Mouse (Mus musculus): ENCODE measurements around the gene Sort1.

Sort1 gene

DNA sequence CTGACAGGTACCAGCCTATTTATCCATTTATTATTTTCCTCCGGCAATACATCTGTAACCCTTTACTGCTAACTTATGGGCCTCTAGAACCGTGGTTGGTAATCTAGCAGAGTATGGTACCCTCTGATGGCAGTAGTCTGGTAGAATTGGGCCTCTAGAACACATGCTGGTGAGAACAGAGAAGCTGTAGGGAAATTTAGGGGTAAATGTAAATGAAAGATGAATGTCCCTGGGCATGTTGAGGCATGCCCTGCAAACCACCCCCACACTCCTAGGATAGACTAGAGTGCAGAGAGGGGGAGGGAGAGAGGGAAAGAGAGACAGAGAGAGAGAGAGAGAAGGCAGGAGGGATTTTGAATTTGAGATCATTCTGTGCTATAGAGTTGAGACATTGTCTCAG, 100.5 kb downstream of the Sort1 start:
- no peak for DNase-seq

DNA sequence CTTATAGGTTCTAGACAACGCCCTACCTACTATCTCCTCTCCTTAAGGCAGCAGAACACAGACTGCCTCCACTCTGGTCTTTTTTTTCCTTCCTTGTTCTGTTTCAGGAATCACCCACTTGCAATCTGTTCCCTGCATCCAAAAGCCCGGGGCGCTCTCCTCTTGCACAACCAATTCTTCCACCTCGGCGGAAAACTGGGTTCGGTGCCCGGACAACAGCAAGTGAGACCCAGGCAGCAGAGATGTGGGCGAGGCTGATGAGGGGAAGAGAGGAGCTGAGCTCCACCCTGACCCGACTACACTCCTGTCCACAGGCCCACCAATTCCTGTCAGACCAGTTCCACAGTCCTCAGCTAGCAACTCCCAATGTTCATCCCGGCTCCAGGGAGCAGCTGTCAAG, 102.3 kb downstream of the Sort1 start:
- DNase-seq = no peak

DNA sequence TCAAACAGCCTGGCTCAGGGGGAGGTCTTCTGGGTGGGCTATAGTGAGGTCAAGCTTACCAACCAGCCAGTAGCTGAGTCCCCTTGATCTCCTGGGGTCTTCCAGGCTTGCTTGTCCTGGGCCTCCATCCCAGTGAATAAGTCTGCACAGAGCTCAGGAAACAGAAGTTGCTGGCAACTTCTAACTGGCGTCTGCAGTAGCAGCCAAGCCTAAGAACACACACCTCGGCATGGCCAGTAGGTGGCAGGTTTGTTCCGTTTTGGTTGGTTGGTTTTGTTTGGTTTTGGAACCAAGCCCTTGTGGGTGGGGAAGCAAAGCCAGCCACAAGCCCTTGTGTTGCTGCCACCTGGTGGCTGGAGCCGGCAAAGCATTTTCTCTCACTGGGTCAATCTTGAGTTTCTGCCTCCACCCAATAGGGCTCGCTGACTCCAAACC, 105.2 kb downstream of the Sort1 start:
- peak; percentile 93 to 98 for DNase-seq

DNA sequence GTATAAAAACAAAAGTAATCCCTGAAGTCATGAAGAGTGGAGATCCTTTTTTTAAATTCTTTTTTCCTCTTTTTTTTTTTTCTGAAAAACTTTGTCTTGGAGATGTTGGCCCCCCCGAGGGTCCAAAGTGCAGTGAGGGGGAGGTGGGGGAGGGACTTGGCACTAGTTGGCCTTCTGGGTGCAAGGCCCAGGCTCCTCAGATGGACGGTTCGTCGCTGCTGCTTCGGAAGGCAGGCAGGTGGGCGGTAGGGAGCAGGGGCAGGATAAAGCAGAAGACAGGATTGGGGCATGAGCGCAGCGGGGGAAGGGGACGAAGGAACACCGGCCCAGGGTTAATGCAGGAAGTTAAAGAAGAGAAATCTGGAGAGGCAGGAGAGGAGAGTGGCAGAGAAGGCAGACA, 108.4 kb downstream of the Sort1 start:
- DNase-seq = no peak

DNA sequence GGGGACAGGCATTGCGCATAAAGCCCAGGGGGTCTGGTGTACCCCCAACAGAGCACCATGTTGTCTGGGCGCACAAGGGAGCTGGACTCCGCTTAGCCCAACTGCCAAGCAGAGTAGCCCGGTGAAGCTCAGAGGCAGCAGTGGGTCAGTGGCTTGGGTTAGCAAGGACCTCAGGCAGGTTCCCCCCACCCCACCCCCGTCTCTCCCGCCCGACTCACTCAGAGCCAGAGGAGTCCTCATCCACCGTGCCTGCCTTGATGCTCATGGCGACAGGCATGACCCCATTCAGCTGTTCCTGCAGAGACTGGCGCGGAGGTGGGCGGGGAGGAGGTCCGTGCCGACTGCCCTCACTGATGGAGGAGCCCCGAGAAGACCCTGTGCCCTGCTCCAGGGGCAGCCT, 108.9 kb downstream of the Sort1 start:
- DNase-seq = no peak

DNA sequence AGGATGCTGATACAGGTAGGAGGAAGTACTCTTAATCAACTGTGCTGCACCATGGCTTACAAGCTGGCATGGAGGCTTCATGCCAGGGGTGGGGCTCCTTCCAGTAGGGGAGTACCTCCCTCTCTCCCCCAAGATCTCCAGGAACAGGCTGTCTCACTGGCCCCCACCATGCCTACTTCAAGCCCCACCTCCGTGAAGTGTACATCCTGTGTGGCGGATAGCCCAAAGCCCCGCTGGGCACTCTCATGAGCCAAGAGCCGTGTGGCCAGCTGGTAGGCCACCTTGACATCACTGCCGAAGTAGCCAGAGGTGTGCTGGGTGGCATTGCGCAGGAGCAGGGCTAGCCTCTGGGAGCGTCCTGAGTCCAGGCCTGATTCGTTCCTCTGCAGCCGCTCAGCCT, 114.4 kb downstream of the Sort1 start:
- no peak for DNase-seq

DNA sequence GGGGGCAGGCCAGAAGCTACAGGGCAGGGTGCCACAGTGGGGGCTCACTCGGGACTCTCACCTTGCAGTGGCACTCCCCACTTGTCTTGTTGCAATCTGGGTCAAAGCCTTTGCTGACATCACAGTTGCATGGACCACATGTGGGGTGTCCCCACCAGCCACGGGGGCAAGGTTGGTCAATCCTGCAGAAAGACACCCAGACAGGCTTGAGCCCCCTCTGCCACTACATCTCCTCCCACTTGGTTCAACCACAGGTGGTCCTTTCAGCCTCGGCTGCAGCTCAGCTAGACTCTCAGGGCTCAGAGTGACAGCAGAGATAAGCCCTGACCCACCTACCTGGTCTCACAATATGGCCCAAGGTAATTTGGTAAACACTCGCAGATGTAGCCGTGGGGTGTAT, 116.6 kb downstream of the Sort1 start:
- DNase-seq = no peak

DNA sequence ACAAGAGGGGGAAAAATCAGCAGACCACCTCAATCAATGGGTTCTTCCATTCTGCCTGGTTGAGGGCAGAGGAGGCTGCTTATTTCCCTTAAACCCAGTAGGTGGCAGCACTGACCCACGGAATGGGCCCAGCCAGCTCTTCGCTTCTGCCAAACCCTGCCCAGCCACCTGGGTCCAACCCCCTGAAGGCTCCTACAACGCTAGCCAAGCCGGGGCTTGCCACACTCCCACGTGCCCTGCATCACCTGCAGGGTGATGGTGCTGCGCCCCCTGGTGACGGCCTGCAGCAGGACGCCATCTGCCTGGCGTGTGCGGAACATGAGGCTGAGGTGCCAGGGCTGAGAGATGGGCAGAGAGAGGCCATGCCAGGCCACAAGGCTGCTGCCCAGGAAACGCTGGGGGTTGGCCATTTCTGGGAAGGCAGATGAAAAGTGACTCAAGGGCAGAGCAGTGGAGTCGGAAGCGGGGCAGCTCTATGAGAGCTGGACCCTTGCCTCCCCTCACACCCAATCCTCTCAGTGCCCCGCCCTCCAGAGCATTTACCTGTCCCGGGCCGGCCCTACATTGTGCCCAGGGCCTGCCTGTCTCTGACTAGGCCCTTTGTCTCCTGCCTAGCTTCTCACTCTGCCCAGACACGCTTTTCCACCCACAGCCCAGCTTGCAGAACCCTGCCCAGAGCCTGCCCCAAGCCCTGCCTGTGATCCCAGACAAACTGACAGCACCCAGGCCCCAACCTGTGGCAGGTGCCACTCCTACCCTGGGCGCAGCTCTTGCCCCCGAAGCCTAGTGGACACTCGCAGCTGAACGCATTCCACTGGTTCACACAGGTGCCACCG, 118.0 kb downstream of the Sort1 start:
- peak; percentile 92 to 94 for DNase-seq

DNA sequence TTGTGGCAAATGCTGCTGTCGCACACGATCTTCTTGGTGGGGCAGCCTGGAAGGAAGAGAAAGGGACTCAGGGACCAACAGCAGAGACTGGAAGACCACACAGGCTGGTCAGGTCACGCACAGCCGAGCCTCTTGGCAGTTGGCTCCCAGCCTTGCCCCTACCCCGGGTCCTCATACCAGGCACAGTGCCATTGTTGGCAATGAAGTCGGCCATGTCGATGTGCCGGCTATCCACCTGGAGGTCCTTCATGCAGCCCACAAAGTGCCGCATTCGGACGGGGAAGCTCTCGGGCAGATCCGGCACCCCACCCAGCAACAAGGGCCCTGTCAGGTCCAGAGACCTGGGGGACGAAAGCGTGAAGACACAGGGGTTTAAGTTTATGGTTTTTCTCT, 118.6 kb downstream of the Sort1 start:
- DNase-seq = peak in 1 of 2 experiments; percentile 23

DNA sequence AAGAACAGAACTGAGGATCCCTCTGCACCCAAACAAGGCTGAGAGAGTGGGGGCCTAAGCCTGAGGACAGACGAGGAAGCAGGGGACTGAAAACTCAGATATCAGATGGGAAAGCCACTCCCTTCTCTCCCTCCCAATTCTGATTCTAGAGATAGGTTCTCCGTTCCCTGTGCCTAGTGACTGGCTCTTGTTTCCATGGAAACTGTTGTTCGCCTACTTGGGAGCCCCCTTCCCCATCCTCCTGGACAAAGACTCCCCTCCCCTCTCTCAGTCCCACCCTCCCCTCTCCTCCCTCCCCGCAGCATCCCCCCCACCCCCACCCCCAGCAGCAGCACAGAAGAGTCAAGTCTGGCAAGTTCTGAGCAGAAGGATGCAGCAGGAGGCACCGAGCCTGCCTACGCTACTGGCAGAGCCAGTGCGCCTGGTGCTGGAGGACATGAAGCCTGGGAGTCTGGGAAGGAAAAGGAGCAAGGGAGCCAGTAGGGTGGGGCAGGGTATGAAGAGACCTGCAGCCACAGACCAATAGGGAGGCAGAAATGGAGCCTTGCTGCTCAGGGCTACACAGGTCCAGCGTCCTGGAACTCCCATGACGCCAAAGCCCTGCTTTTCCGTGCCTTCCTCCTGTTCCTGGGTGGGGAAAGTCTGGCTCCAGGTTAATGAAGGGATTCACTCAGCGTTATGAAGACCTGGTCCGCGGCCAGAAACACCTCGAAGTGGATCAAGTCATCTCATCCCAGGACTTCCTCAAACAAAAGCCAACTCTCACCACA, 121.8 kb downstream of the Sort1 start:
- peak in 1 of 2 experiments; percentile 18 for DNase-seq

DNA sequence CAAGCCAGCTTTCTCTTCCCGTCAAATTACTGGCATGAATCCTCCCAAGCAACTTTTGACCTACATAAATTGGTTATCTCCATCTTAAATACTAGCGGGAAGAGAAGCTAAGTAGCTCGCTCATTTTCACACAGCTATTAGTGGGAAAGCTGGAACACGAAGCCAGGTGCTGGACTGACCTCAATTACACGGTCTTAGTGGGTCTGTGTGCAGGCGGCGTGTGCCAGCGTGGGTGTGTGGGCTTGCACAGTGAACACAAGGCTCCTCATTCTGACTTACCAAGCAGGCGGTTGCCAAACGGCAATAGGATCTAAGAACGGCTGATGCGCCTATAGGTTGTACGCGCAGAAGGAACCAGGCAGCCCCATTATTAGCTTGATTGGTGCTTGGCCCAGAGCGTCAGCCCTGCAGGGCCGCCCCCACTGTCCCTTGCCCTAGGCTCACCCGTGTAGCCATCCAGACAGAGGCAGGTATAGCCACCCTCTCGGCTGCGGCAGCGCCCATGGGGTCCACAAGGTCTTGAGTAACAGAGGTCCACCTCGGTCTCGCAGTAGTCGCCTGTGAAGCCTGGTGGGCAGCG, 122.5 kb downstream of the Sort1 start:
- DNase-seq = peak in 1 of 2 experiments; percentile 19

DNA sequence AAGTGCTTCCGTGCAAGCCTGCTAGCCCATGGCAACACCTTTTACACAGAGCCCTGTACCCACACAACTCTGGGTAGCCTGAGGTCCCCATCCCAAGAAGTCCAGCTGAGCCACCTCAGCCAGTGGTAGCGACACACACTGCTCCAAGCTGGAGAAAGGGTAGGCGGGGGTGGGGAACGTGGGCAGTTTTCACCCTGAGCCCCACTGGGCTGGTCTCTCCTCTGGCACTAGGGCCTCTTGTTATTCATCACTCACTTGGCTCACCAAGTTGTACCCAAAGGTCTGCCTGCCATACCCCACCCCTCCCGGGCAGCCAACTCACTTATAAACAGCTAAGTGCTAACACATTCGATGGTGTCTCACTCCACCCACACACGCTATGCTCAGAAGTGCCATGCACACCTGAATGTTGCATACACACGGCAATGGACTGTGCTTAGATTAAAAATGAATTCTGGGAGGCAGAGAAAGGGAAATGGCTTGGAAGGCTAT, 124.7 kb downstream of the Sort1 start:
- no peak for DNase-seq

DNA sequence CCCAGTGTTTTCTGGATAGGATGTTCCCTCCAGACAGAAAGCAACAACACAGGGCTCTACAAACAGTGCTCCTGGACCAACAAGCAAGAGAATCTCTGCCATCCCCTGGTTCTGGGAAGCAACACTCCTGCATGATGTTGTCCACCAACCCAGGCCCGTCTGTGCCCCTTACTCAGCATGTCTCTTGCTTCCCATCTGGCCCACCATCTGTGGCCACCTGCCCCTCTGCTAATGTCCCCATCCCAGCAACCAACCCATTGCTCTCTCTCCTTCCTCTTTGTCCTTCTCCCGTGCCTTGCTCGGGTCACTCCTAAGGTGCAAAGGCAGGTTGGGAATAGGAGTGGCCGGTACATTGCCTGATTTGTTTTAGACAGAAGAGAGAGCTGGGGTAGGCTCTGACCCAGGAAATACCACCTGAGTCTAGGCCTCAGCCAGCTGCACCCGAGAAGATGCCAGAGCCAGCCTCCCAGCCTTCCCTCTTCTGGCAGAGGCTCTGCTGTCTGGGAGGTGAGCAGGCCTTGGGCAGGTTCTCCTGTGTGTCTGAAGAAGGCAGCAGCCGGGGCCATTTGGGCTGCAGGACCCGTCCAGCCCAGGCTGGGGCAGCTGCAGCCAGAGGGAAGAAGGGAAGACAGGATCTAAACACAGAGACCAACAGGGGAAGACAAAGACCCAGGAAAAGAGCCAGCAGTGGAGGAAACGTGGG, 125.9 kb downstream of the Sort1 start:
- DNase-seq = peak in 1 of 2 experiments; percentile 21

DNA sequence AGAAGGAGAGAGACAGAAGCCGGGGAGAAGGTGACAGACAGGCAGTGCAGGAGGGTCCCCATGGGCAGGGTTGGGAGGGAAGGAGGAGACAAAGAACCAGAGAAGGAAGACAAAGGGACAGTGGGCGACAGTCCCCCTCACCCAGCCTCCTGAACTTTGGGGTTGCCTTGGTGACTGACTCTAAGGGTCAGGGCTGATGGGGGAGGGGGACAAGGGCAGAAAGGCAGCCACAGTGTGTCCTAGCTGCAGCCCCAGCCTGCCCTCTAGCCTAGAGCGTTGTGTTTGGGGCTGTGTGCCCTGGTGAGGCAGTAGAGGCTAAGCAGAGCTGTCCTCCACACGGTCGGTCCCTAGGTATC, 126.5 kb downstream of the Sort1 start:
- peak in 1 of 2 experiments; percentile 17 for DNase-seq

Data from lung, postnatal 4 days (tissue).